Mouse (Mus musculus): ENCODE data around the gene Crispld2.

Gene Crispld2

GRCm38 (mm10) chr8:120071684-120072083 lies 79.4 kb downstream of the Crispld2 start:
- DNase-seq (ENCODE audit: low spot score): peak; percentile 86

GRCm38 (mm10) chr8:120072259-120072658 lies 80.0 kb downstream of the Crispld2 start:
- no peak for DNase-seq (ENCODE audit: low spot score)

- no peak for DNase-seq (ENCODE audit: low spot score)
These were observed 80.6 kb downstream of the Crispld2 start for GRCm38 (mm10) chr8:120072827-120073226.

GRCm38 (mm10) chr8:120074516-120074915 lies 82.3 kb downstream of the Crispld2 start:
- DNase-seq (ENCODE audit: low spot score): no peak

- no peak for DNase-seq (ENCODE audit: low spot score)
These were observed 83.1 kb downstream of the Crispld2 start for GRCm38 (mm10) chr8:120075347-120075746.

- peak; percentile 84 for DNase-seq (ENCODE audit: low spot score)
These were observed 85.8 kb downstream of the Crispld2 start for GRCm38 (mm10) chr8:120078080-120078479.

GRCm38 (mm10) chr8:120079361-120079760 lies 87.1 kb downstream of the Crispld2 start:
- no peak for DNase-seq (ENCODE audit: low spot score)

GRCm38 (mm10) chr8:120083261-120083660 lies 91.0 kb downstream of the Crispld2 start:
- no peak for DNase-seq (ENCODE audit: low spot score)

- DNase-seq (ENCODE audit: low spot score): no peak
These were observed 92.5 kb downstream of the Crispld2 start for GRCm38 (mm10) chr8:120084783-120085182.

- no peak for DNase-seq (ENCODE audit: low spot score)
These were observed 97.3 kb downstream of the Crispld2 start for GRCm38 (mm10) chr8:120089511-120089910.

- no peak for DNase-seq (ENCODE audit: low spot score)
These were observed 98.8 kb downstream of the Crispld2 start for GRCm38 (mm10) chr8:120091032-120091431.

- no peak for DNase-seq (ENCODE audit: low spot score)
These were observed 100.9 kb downstream of the Crispld2 start for GRCm38 (mm10) chr8:120093103-120093502.

- no peak for DNase-seq (ENCODE audit: low spot score)
These were observed 102.6 kb downstream of the Crispld2 start for GRCm38 (mm10) chr8:120094801-120095200.

- no peak for DNase-seq (ENCODE audit: low spot score)
These were observed 104.2 kb downstream of the Crispld2 start for GRCm38 (mm10) chr8:120096486-120096885.

GRCm38 (mm10) chr8:120100388-120101067 lies 108.3 kb downstream of the Crispld2 start:
- DNase-seq (ENCODE audit: low spot score): no peak

GRCm38 (mm10) chr8:120101068-120101972 lies 109.1 kb downstream of the Crispld2 start, which contains the start of gene Zdhhc7:
Gene Zdhhc7 (minus strand): TSS chr8:120101482.
- DNase-seq (ENCODE audit: low spot score): peak; percentile 81
